Mouse (Mus musculus) neural tube, embryonic 11.5 days (tissue): ENCODE data around the gene Olfr1443. TPM values are rescaled to one million over a fixed set of nuclear protein-coding genes. Genes with fewer than 3 reads are reported as not detected.
"Not testable (repeated sequence)": the region's sequence is repeated elsewhere in the genome, so short reads cannot be mapped to it uniquely, and the experiment has no call there.

Experiments
- ATAC-seq: fragments of 200-750 bp; cut with Nextera tagmentation; 2 replicates; pipeline ENCODE4 v1.8.0; 2017; ENCODE audit warnings: moderate number of reproducible peaks, mild to moderate bottlenecking, moderate TSS enrichment, moderate library complexity; ENCODE audit not compliant: insufficient read depth, low FRiP score, low TSS enrichment
- DNase-seq: peaks from one replicate; pipeline ENCODE4 v3.0.0-alpha.2; 2015; ENCODE audit warnings: low spot score
- H3K27ac ChIP-seq: fragments of 300-500 bp; sonication (generic); 2 replicates; pipeline ENCODE4 v1.5.1; 2014; ENCODE audit warnings: low read depth, mild to moderate bottlenecking, low read length
- H3K27me3 ChIP-seq: fragments of 300-500 bp; sonication (generic); 2 replicates; pipeline ENCODE4 v1.6.1; 2014; ENCODE audit warnings: mild to moderate bottlenecking, low read length, mixed read lengths; ENCODE audit not compliant: control insufficient read depth, insufficient read depth
- H3K36me3 ChIP-seq: fragments of 300-500 bp; sonication (generic); 2 replicates; pipeline ENCODE4 v1.6.1; 2014; ENCODE audit warnings: mild to moderate bottlenecking, low read length, moderate library complexity, mixed read lengths; ENCODE audit not compliant: control insufficient read depth, insufficient read depth
- H3K4me1 ChIP-seq: fragments of 300-500 bp; sonication (generic); 2 replicates; pipeline ENCODE4 v1.6.1; 2014; ENCODE audit warnings: low read length, mixed read lengths; ENCODE audit not compliant: control insufficient read depth, insufficient read depth
- H3K4me2 ChIP-seq: fragments of 300-500 bp; sonication (generic); 2 replicates; pipeline ENCODE4 v1.6.1; 2014; ENCODE audit warnings: low read depth, mild to moderate bottlenecking, moderate library complexity
- H3K4me3 ChIP-seq: fragments of 300-500 bp; sonication (generic); 2 replicates; pipeline ENCODE4 v1.5.1; 2014; ENCODE audit warnings: low read depth, low read length
- H3K9ac ChIP-seq: fragments of 300-500 bp; sonication (generic); 2 replicates; pipeline ENCODE4 v1.6.1; 2014; ENCODE audit warnings: mild to moderate bottlenecking, low read length
- H3K9me3 ChIP-seq: fragments of 300-500 bp; sonication (generic); 2 replicates; pipeline ENCODE4 v1.6.1; 2016; ENCODE audit warnings: low read length; ENCODE audit not compliant: control insufficient read depth
- WGBS: fragments of 180-500 bp; shearing (Covaris S2); extraction: QIAGEN DNeasy Blood & Tissue Kit; methylation state at CpG from one replicate; pipeline ENCODE4 v1.1.7; 2014; 5-methylcytosine and 5-hydroxymethylcytosine counted together
- polyA plus RNA-seq: library from polyadenylated mRNA; unstranded; fragments of >200 nt; fragmentation: Nextera tagmentation; extraction: Ambion mirVana; gene quantifications from 2 replicates; pipeline ENCODE4 v1.2.1, GENCODE M21; 2014

Olfr1443 gene
- polyA plus RNA-seq = not detected in 2 replicates

DNA sequence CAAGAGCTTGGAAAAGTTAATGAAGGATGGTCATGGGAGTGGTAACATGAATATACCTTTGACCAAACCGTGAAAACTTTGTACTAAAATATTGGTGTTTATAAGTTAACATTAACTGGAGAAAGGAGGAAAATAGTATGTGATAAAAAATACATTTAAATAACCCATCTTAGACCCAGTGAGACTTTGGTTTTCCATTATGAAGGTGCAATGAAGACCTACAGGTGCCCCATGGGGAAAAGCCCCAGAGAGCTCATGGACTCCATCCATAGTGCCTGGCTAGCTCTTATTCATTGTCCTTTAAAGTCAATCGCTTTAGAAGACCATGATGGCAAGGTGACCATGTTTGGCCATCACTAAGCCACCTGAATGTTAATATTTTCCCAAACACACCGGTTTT, at the start of gene Olfr1443:
TSS of gene Olfr1443 (plus strand) at position 301 of the 400 bp plus-strand sequence.
- H3K9me3 ChIP-seq = no peaks in the 10 kb centered on the region
- no peak within 1 kb of the TSS for H3K4me3 ChIP-seq
- H3K4me2 ChIP-seq = no peak within 1 kb of the TSS
- WGBS = 71% methylated on average over 3 of the region's 3 CpGs
- no peaks in the 10 kb centered on the region for H3K4me1 ChIP-seq
- DNase-seq (no peak), ATAC-seq (no peak)
- H3K9ac ChIP-seq = no peak within 1 kb of the TSS
- no peak within 1 kb of the TSS for H3K27ac ChIP-seq
- H3K36me3 ChIP-seq = no peaks in the 10 kb centered on the region
- H3K27me3 ChIP-seq = no peaks in the 10 kb centered on the region

DNA sequence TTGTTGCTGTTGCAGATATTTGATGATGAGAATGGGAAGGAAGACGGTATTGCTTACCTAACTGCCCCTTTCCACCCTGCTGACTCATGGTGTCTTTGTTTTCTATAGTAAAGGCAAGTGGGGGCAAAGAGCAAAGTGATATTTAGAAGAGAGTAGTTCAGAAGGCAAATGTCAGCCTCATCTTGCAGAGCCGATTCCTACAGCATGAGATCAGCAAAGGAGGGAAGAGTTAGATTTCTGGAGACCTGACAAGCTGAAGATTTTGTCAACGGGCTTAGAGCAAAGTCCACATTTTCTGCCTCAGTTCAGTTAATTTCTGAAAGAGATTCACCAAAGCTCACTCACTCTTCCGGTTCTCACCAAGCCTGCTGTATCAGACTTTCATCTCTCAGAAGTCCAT, 44.7 kb upstream of the Olfr1443 start, which contains the start of gene Glyat:
TSS of gene Glyat (plus strand) at position 133 of the 400 bp plus-strand sequence.
- H3K27me3 ChIP-seq = no peaks in the 10 kb centered on the region
- ATAC-seq = no peak
- no peaks in the 10 kb centered on the region for H3K9me3 ChIP-seq
- H3K9ac ChIP-seq = no peak within 1 kb of the TSS
- H3K4me2 ChIP-seq = no peak within 1 kb of the TSS
- 81% methylated on average over 4 of the region's 4 CpGs for WGBS
- H3K4me3 ChIP-seq = no peak within 1 kb of the TSS
- no peaks in the 10 kb centered on the region for H3K36me3 ChIP-seq
- no peaks in the 10 kb centered on the region for H3K4me1 ChIP-seq
- DNase-seq = no peak
- H3K27ac ChIP-seq = no peak within 1 kb of the TSS

DNA sequence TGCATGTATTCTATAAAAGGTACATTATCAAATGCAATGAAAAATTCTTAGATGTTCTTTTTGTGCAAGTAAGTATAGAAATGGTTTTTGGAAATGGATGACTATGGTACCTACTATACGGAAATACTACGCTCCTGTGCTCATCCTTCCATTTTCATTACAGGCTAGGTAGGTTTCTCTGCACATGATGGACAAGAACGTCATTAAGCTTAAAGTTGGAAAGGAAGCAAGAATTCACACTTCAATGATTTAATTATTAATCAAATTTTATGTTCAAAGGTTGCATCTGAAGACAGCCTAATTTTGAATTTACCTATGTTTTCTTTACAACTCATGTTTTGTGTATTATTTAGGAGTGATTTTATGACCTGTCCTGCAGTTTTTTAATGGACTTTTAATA, 43.7 kb upstream of the Olfr1443 start:
- no peaks in the 10 kb centered on the region for H3K9me3 ChIP-seq
- 96% methylated on average over 3 of the region's 3 CpGs for WGBS
- no peak overlapping the region for H3K4me3 ChIP-seq
- H3K4me1 ChIP-seq = no peaks in the 10 kb centered on the region
- H3K4me2 ChIP-seq = no peak overlapping the region
- no peak overlapping the region for H3K27ac ChIP-seq
- DNase-seq = no peak
- H3K36me3 ChIP-seq = no peaks in the 10 kb centered on the region
- H3K9ac ChIP-seq = no peak overlapping the region
- no peaks in the 10 kb centered on the region for H3K27me3 ChIP-seq
- ATAC-seq = no peak

DNA sequence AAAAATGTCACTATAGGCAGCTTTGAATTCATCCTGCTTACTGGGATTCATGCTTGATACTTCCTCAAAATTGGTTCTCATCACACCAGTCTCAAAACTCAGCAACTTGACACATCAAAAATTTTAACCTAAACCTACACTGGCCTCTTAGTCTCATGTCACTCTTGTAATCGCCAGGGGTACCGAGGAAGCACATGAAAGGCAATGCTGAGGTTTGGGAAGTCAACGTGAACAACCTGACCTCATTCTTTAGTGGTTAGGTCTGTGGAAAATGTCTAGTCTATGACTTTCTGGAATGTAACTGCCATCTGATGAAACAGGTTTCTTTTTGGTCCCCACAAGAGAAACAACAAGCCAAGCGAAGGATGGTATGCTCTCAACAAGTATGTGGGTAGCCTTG, 42.9 kb upstream of the Olfr1443 start:
- Histone ChIP-seq H3K4me2 (no peak overlapping the region), H3K4me1 (no peaks in the 10 kb centered on the region), H3K9ac (no peak overlapping the region), H3K4me3 (no peak overlapping the region), H3K27me3 (no peaks in the 10 kb centered on the region), H3K36me3 (no peaks in the 10 kb centered on the region), H3K27ac (no peak overlapping the region), H3K9me3 (no peaks in the 10 kb centered on the region)
- DNase-seq (no peak), ATAC-seq (no peak)
- 89% methylated on average over 4 of the region's 4 CpGs for WGBS

DNA sequence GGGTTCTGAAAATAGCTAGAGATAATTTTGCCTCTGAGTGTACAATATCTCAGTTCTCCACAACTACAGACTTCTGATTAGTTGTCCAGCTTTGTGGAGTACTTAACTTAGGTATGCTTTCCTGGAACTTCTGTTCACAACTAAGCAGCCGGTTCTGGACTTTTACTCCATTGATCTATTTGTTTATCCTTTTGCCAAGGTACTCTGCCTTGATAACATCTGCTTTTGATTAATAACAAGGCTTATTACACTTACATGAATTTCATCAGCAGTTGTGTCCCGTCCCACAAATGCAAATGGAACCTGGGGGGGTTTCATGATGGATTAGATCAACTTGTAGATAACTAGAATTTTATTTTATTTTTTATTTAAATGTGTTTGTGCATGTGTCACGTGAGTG, 41.0 kb upstream of the Olfr1443 start:
- DNase-seq (no peak), ATAC-seq (no peak)
- WGBS = 84% methylated on average over 3 of the region's 3 CpGs
- H3K9me3 ChIP-seq = no peaks in the 10 kb centered on the region
- no peak overlapping the region for H3K9ac ChIP-seq
- no peak overlapping the region for H3K4me2 ChIP-seq
- H3K36me3 ChIP-seq = no peaks in the 10 kb centered on the region
- H3K27ac ChIP-seq = no peak overlapping the region
- no peaks in the 10 kb centered on the region for H3K4me1 ChIP-seq
- no peak overlapping the region for H3K4me3 ChIP-seq
- no peaks in the 10 kb centered on the region for H3K27me3 ChIP-seq

DNA sequence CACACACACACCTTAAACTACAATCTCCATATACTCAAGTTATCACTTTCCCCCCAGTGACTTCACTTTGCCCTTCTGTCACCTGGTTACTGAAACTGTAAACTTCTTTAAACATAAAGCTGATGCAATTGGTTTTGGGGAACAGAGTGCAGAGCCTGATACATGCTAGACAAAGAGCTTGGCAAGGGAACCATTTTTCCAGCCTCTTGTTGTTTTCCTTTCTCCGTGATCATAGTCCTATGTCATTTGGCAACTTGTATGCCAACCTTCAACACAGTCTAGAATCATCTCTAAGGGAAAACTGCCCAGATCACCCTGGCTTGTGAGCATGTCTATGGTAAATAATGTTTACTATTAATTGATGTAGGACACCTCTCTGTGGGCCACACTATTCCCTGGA, 39.9 kb upstream of the Olfr1443 start:
- no peak for ATAC-seq
- no peaks in the 10 kb centered on the region for H3K9me3 ChIP-seq
- no peaks in the 10 kb centered on the region for H3K4me1 ChIP-seq
- H3K9ac ChIP-seq = no peak overlapping the region
- no peak overlapping the region for H3K4me2 ChIP-seq
- H3K4me3 ChIP-seq = no peak overlapping the region
- no peaks in the 10 kb centered on the region for H3K27me3 ChIP-seq
- 91% methylated on average over 1 of the region's 1 CpGs for WGBS
- H3K27ac ChIP-seq = no peak overlapping the region
- H3K36me3 ChIP-seq = no peaks in the 10 kb centered on the region
- no peak for DNase-seq

DNA sequence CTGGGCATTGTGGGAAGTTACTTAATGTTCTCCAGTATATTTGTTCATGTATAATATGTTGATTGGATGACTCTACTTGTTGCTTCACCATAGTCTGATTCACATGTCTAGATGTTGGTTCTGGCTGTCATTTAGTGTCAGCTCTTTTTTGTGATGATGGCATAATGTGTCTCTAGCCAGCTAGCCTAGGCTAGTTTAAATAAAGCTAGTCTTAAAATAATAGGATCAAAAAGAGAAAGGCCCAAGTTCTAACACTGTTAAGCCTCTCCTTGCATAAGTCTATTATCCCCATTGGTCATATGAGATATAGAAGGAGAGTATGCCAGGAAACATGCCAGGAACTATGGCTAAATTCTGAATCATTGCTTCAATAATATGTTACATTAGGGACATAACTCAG, 28.4 kb upstream of the Olfr1443 start:
- H3K4me3 ChIP-seq = no peak overlapping the region
- no peak overlapping the region for H3K9ac ChIP-seq
- no peak overlapping the region for H3K27ac ChIP-seq
- ATAC-seq = no peak
- H3K4me1 ChIP-seq = no peaks in the 10 kb centered on the region
- no peak overlapping the region for H3K4me2 ChIP-seq
- no peak for DNase-seq
- no peaks in the 10 kb centered on the region for H3K36me3 ChIP-seq
- no peaks in the 10 kb centered on the region for H3K9me3 ChIP-seq
- no peaks in the 10 kb centered on the region for H3K27me3 ChIP-seq

DNA sequence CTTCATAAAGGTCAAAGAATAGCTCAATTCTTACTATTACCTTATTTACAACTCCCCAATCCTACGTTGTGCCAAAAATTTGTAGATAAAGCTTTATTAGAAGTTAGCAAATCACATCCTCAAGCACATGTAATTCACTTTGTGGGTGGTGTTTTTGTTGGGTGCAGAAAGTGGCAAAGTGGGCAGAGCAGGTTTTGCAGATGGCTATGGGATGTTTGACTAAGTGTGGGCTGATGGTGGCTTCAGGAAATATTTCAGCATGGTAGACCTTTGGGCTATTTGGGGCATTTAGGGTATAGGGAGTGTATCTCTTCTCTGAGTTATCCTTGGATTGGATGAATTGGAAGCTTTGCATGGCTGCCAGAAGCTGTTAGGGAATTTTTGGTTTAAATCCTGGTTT, 11.8 kb upstream of the Olfr1443 start:
- 89% methylated on average over 1 of the region's 1 CpGs for WGBS

DNA sequence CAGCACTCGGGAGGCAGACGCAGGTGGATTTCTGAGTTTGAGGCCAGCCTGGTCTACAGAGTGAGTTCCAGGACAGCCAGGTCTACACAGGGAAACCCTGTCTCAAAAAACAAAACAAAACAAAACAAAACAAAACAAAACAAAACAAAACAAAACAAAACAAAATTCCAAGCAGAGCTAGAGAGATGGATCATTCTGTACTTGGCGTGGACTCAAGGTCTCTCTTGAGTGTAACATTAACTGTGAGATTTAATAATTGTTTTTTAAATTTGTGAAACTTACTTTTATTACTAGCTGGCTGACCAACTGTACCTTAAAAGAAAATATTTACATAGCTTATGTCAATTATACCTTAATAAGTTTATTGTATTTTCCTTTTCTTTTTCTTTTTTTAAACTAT, 9.3 kb upstream of the Olfr1443 start:
- 93% methylated on average over 3 of the region's 3 CpGs for WGBS

More for the DNA sequence above, 11.8 kb upstream of the Olfr1443 start:
- Histone ChIP-seq H3K4me1 (no peaks in the 10 kb centered on the region), H3K4me3 (no peak overlapping the region), H3K9me3 (no peaks in the 10 kb centered on the region), H3K27me3 (no peaks in the 10 kb centered on the region), H3K9ac (no peak overlapping the region), H3K27ac (no peak overlapping the region), H3K36me3 (no peaks in the 10 kb centered on the region), H3K4me2 (no peak overlapping the region)
- no peak for DNase-seq
- no peak for ATAC-seq

More for the DNA sequence above, 9.3 kb upstream of the Olfr1443 start:
- not testable (repeated sequence) for H3K9me3 ChIP-seq, H3K36me3 ChIP-seq, H3K9ac ChIP-seq, H3K4me3 ChIP-seq, H3K4me2 ChIP-seq, H3K27me3 ChIP-seq, DNase-seq, H3K27ac ChIP-seq, ATAC-seq, H3K4me1 ChIP-seq
